Mouse (Mus musculus) layer of hippocampus, adult 18-20 months (tissue): ENCODE data around the gene Cnnm1. TPM values are rescaled to one million over a fixed set of nuclear protein-coding genes. Genes with fewer than 3 reads are reported as not detected.

Experiments
- DNase-seq, 2 experiments: peaks; one replicate each; pipeline ENCODE4 v3.0.0; 2022; ENCODE audit warnings: low spot score in 2 of 2
- total RNA-seq, 2 experiments: library from RNA; stranded (reverse); gene quantifications; 2 replicates each; pipeline ENCODE4 v1.2.3; 2021

Gene Cnnm1
- total RNA-seq, 2 experiments from 2014 or later, result 116 TPM

- no peak for DNase-seq
These were observed 70.4 kb downstream of the Cnnm1 start for GRCm38 (mm10) chr19:43510436-43511220.

GRCm38 (mm10) chr19:43511621-43512620, 71.7 kb downstream of the Cnnm1 start:
- DNase-seq, result no peak

GRCm38 (mm10) chr19:43513874-43514273, 73.6 kb downstream of the Cnnm1 start:
- DNase-seq, result no peak

GRCm38 (mm10) chr19:43515668-43516396, 75.6 kb downstream of the Cnnm1 start:
- no peak for DNase-seq

- DNase-seq, result no peak
These were observed 76.3 kb downstream of the Cnnm1 start for GRCm38 (mm10) chr19:43516397-43517035.

GRCm38 (mm10) chr19:43517320-43517719, 77.1 kb downstream of the Cnnm1 start:
- DNase-seq, result no peak

- DNase-seq, result no peak
These were observed 77.6 kb downstream of the Cnnm1 start for GRCm38 (mm10) chr19:43517808-43518207.

GRCm38 (mm10) chr19:43518261-43518660, 78.0 kb downstream of the Cnnm1 start:
- no peak for DNase-seq

GRCm38 (mm10) chr19:43519226-43519625, 79.0 kb downstream of the Cnnm1 start:
- no peak for DNase-seq

GRCm38 (mm10) chr19:43520402-43520801, 80.2 kb downstream of the Cnnm1 start:
- DNase-seq, result no peak

- DNase-seq, result no peak
These were observed 81.1 kb downstream of the Cnnm1 start for GRCm38 (mm10) chr19:43521362-43521761.

- peak in 1 of 2 experiments; percentile 54 for DNase-seq
These were observed 81.8 kb downstream of the Cnnm1 start for GRCm38 (mm10) chr19:43521996-43522395.

GRCm38 (mm10) chr19:43523551-43523950, 83.3 kb downstream of the Cnnm1 start:
- DNase-seq, result peak in 1 of 2 experiments; percentile 54

GRCm38 (mm10) chr19:43524187-43525103, 84.2 kb downstream of the Cnnm1 start, which contains the start of gene Got1:
Gene Got1, minus strand, starts transcription at chr19:43524605.
- peak; percentile 95 to 98 for DNase-seq

- DNase-seq, result peak in 1 of 2 experiments; percentile 60
These were observed 84.9 kb downstream of the Cnnm1 start for GRCm38 (mm10) chr19:43525104-43525482.

GRCm38 (mm10) chr19:43525566-43525965, 85.3 kb downstream of the Cnnm1 start:
- DNase-seq, result no peak

GRCm38 (mm10) chr19:43526025-43526424, 85.8 kb downstream of the Cnnm1 start:
- DNase-seq, result no peak

GRCm38 (mm10) chr19:43527131-43527530, 86.9 kb downstream of the Cnnm1 start:
- no peak for DNase-seq

- DNase-seq, result no peak
These were observed 87.9 kb downstream of the Cnnm1 start for GRCm38 (mm10) chr19:43528056-43528587.
